Mouse (Mus musculus): ENCODE measurements around the gene Zfand3.
A peak's percentile ranks its signal among the peaks of the same experiment; 100 is the strongest.

Zfand3 gene

GRCm38 (mm10) chr17:30196401-30197279, 192.1 kb downstream of the Zfand3 start:
- peak in 1 of 2 experiments; percentile 8 for DNase-seq

- DNase-seq, result peak in 1 of 2 experiments; percentile 8
Observed at GRCm38 (mm10) chr17:30197280-30198030, 192.9 kb downstream of the Zfand3 start.

GRCm38 (mm10) chr17:30198422-30198821, 193.9 kb downstream of the Zfand3 start:
- DNase-seq, result peak; percentile 49 to 62

- DNase-seq, result peak; percentile 37 to 45
Observed at GRCm38 (mm10) chr17:30199374-30200247, 195.1 kb downstream of the Zfand3 start.

GRCm38 (mm10) chr17:30200283-30200682, 195.8 kb downstream of the Zfand3 start:
- DNase-seq, result no peak

- DNase-seq, result no peak
Observed at GRCm38 (mm10) chr17:30205062-30205825, 200.7 kb downstream of the Zfand3 start.

GRCm38 (mm10) chr17:30210262-30210661, 205.7 kb downstream of the Zfand3 start:
- no peak for DNase-seq

- DNase-seq, result peak; percentile 32 to 62
Observed at GRCm38 (mm10) chr17:30210936-30211335, 206.4 kb downstream of the Zfand3 start.

GRCm38 (mm10) chr17:30212647-30213046, 208.1 kb downstream of the Zfand3 start:
- no peak for DNase-seq

- no peak for DNase-seq
Observed at GRCm38 (mm10) chr17:30213371-30213770, 208.8 kb downstream of the Zfand3 start.

GRCm38 (mm10) chr17:30214393-30214792, 209.9 kb downstream of the Zfand3 start:
- DNase-seq, result no peak

- no peak for DNase-seq
Observed at GRCm38 (mm10) chr17:30215741-30216140, 211.2 kb downstream of the Zfand3 start.

GRCm38 (mm10) chr17:30221677-30222076, 217.1 kb downstream of the Zfand3 start:
- DNase-seq, result no peak

GRCm38 (mm10) chr17:30222361-30222760, 217.8 kb downstream of the Zfand3 start:
- no peak for DNase-seq

- DNase-seq, result no peak
Observed at GRCm38 (mm10) chr17:30222837-30223236, 218.3 kb downstream of the Zfand3 start.

GRCm38 (mm10) chr17:30225030-30225740, 220.7 kb downstream of the Zfand3 start:
- no peak for DNase-seq

- no peak for DNase-seq
Observed at GRCm38 (mm10) chr17:30228439-30229215, 224.1 kb downstream of the Zfand3 start.

GRCm38 (mm10) chr17:30230428-30230827, 225.9 kb downstream of the Zfand3 start:
- DNase-seq, result no peak

GRCm38 (mm10) chr17:30231483-30231882, 226.9 kb downstream of the Zfand3 start:
- no peak for DNase-seq

- DNase-seq, result no peak
Observed at GRCm38 (mm10) chr17:30232698-30233097, 228.2 kb downstream of the Zfand3 start.
